Mouse (Mus musculus) hindbrain, embryonic 16.5 days (tissue): Measurements from ENCODE around the gene B230307C23Rik. TPM values are rescaled to one million over a fixed set of nuclear protein-coding genes. Genes with fewer than 3 reads are reported as not detected.

Experiments
- ATAC-seq: fragments of 200-750 bp; cut with Nextera tagmentation; 2 replicates; pipeline ENCODE4 v1.8.0; 2017; ENCODE audit warnings: moderate TSS enrichment, moderate library complexity
- H3K27ac ChIP-seq: fragments of 300-500 bp; sonication (generic); 2 replicates; pipeline ENCODE4 v1.5.1; 2014; ENCODE audit warnings: low read depth, mild to moderate bottlenecking, control low read depth, low read length, moderate library complexity
- H3K27me3 ChIP-seq: fragments of 300-500 bp; sonication (generic); replicated peaks from 2 replicates; pipeline ENCODE4 v1.6.1; 2014; ENCODE audit warnings: low read length; ENCODE audit not compliant: control insufficient read depth, insufficient read depth
- H3K36me3 ChIP-seq: fragments of 300-500 bp; sonication (generic); 2 replicates; pipeline ENCODE4 v1.6.1; 2014; ENCODE audit warnings: mild to moderate bottlenecking, low read length, moderate library complexity, mixed read lengths; ENCODE audit not compliant: control insufficient read depth, insufficient read depth
- H3K4me1 ChIP-seq: fragments of 300-500 bp; sonication (generic); 2 replicates; pipeline ENCODE4 v1.6.1; 2014; ENCODE audit warnings: low read depth, low read length; ENCODE audit not compliant: control insufficient read depth, insufficient read depth
- H3K4me2 ChIP-seq: fragments of 300-500 bp; sonication (generic); 2 replicates; pipeline ENCODE4 v1.6.1; 2014; ENCODE audit warnings: mild to moderate bottlenecking, low read length, control low read depth, moderate library complexity
- H3K4me3 ChIP-seq: fragments of 300-500 bp; sonication (generic); 2 replicates; pipeline ENCODE4 v1.5.1; 2014; ENCODE audit warnings: mild to moderate bottlenecking, low read length, control low read depth, moderate library complexity
- H3K9ac ChIP-seq: fragments of 300-500 bp; sonication (generic); 2 replicates; pipeline ENCODE4 v1.6.1; 2014; ENCODE audit warnings: low read depth, mild to moderate bottlenecking, control low read depth, low read length, moderate library complexity
- H3K9me3 ChIP-seq: fragments of 300-500 bp; sonication (generic); 2 replicates; pipeline ENCODE4 v1.6.1; 2014; ENCODE audit warnings: mild to moderate bottlenecking, low read length, moderate library complexity; ENCODE audit not compliant: control insufficient read depth
- WGBS: fragments of 180-500 bp; shearing (Covaris S2); extraction: QIAGEN DNeasy Blood & Tissue Kit; methylation state at CpG from one replicate; pipeline ENCODE4 v1.1.7; 2014; 5-methylcytosine and 5-hydroxymethylcytosine counted together
- polyA plus RNA-seq: library from polyadenylated mRNA; unstranded; fragments of >200 nt; fragmentation: Nextera tagmentation; extraction: Ambion mirVana; gene quantifications from 2 replicates; pipeline ENCODE4 v1.2.1, GENCODE M21; 2015

Gene B230307C23Rik
- polyA plus RNA-seq, 1 experiment from 2014 or later, result 14.6 TPM

DNA sequence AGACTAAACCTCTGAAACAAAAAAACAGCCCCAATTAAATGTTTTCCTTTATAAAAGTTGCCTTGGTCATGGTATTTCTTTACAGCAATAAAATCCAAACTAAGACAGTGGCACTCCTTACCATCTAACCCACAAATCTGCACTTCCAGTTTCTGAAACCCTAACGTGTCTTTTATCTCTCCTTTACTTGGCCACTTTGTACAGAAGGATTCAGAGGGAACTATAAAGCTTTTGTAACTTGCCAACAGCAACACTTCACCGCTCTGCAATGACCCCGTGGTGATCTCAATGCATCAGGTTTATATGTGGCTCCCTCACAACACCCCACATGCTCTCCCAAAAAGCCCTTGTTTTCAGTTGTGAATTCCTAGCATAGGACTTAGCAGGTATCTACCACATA, 36.8 kb upstream of the B230307C23Rik start:
- WGBS, result 89% methylated on average over 3 of the region's 3 CpGs
- Histone ChIP-seq H3K9ac (no peak overlapping the region), H3K4me1 (peaks cover 8% of the 10 kb centered on the region), H3K4me2 (no peak overlapping the region), H3K4me3 (no peak overlapping the region), H3K36me3 (peaks cover 3% of the 10 kb centered on the region; the same call in 1 of the 2 replicates), H3K9me3 (no peaks in the 10 kb centered on the region), H3K27me3 (no peaks in the 10 kb centered on the region), H3K27ac (no peak overlapping the region)
- ATAC-seq, result no peak

DNA sequence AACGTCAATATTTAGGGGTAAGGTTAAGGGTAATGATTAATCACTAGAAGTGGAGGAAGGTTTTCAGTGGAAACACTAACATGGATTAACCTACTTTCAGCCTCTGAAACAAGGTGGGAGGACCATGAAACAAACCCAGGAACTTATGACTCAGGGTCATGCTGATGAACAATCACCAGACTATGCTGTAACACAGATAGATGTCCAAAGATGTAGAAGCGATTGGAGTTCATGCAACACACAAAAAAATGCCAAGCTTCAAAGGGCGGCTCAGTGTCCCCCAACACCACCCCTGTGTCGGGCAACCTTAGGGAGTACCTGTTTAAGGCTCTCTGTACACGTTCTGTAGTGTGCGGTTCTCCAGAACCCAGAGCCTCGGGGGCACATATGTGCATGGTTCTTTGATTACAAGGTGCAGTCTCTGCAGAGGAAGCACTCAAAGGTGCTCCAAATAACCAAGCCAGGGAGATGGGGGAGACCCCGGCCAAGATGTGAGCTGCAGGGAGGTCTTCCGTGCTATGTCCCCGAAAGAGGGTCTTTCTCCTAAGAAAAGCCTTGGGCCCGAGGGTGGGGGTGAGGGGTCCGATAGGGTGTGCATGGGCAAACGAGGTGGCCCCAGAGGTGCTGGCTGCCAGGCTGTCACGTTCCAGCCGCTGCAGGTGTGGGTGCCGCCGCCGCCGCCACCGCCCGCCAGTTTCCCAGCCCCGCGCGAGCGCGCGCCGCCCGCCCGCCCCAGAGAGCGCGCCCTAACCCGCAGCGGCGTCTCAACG, 35.5 kb upstream of the B230307C23Rik start:
- ATAC-seq, result peak; percentile 54
- Histone ChIP-seq H3K9me3 (no peaks in the 10 kb centered on the region), H3K27ac (peak overlapping the region; percentile 96), H3K4me2 (peak overlapping the region; percentile 92), H3K4me1 (peaks cover 8% of the 10 kb centered on the region), H3K27me3 (no peaks in the 10 kb centered on the region), H3K9ac (peak overlapping the region; percentile 99), H3K36me3 (no peaks in the 10 kb centered on the region), H3K4me3 (peak overlapping the region; percentile 92)
- WGBS, result 25% methylated on average over 13 of the region's 36 CpGs

DNA sequence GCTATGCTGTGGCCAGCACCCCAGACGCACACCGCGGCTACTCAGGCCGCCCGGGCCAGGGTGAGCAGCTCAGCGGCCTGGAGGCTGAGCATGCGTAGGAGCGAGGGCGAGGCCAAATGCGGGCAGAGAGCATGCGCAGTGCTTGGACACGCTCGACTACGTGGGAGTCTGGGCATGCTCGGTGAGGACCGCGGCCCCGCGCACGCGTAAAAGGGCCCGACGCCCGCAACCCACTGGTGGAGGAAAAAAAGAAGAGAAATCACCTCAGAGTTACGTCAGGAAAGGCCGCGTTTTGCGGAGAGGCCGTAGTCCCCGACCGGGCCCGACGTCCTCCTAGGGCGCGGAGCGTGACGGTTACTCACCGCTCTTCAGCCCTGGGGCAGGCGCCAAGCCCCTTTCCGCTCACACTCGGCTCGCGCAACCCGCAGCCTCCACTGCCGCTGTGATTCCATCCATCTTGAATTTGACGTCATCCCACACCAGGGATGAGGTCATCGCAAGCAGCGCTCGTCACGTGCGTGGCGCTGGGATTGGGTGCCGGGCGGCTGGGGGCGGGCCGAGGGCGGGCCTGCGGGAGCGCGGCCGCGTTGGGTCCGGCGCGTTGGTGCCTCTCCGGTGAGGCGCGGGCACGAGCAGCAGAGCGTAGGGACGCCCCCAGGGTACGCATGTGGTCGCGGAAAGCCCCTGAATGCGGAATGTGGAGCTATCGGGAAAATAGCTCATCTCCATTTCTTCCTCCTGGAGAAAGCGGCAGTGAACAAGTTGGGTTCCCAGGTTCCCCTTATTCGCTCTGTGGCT, 34.8 kb upstream of the B230307C23Rik start, which contains the start of the genes C2cd2 and Zbtb21:
TSS of gene C2cd2 (minus strand) at position 448 of the 798 bp plus-strand sequence.
TSS of gene Zbtb21 (minus strand) at position 472 of the 798 bp plus-strand sequence.
- Histone ChIP-seq H3K9me3 (no peaks in the 10 kb centered on the region), H3K27me3 (no peaks in the 10 kb centered on the region), H3K36me3 (no peaks in the 10 kb centered on the region), H3K9ac (peak within 1 kb of the TSS; percentile 99), H3K4me1 (peaks cover 8% of the 10 kb centered on the region), H3K4me3 (peak within 1 kb of the TSS; percentile 92), H3K27ac (peak within 1 kb of the TSS; percentile 96), H3K4me2 (peak within 1 kb of the TSS; percentile 92)
- peak; percentile 98 for ATAC-seq
- under 1% methylated on average over 78 of the region's 78 CpGs for WGBS

DNA sequence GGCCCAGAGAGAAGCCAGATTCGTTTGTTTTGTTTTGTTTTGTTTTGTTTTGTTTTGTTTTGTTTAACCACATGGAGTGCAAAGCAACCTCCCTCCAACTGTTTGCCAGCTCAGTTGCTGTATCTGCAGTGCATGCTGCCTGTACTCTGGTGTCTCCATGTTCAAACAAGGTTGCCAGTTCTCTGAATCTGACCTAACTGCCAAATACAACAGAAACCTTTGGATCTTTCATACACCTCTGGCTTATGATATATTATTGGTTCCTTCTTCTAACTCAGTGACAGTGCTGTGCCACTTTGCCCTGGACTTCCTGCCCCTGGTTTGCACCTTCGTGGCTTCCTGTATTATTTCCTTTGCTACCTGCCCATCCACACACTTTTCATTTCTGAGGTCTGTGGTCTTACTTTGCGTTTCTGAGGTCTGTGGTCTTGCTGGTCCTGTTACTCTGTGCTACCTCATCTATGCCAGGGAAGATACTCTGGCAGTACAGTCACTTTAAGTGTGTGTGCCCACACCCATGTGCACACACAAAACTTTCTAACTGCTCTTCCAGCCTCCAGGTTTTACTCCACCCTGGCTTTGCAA, 33.1 kb upstream of the B230307C23Rik start:
- H3K36me3 ChIP-seq, result no peaks in the 10 kb centered on the region
- no peaks in the 10 kb centered on the region for H3K9me3 ChIP-seq
- H3K4me1 ChIP-seq, result peaks cover 8% of the 10 kb centered on the region
- H3K4me3 ChIP-seq, result no peak overlapping the region
- no peak overlapping the region for H3K4me2 ChIP-seq
- H3K9ac ChIP-seq, result no peak overlapping the region
- 88% methylated on average over 3 of the region's 3 CpGs for whole genome bisulfite sequencing
- H3K27me3 ChIP-seq, result no peaks in the 10 kb centered on the region
- no peak for ATAC-seq
- no peak overlapping the region for H3K27ac ChIP-seq

DNA sequence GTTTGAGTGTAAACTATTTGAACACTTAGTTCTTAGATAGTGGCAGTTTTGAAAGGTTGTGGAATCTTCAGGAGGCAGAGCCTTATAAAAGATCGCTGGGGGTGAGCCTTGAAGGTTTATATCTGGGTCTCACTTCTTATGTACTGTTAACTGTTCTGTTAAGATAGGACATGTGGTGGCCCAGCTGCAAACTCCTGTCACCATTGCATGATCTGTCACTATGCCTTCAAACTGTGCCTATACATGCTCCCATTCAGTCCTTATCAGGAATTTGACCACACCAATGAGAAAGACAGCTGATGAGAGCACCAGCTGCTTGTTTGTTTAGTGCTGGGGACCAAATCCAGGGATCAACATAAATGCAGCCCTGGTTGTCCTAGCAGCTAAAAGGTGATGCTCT, 19.8 kb upstream of the B230307C23Rik start:
- Histone ChIP-seq H3K36me3 (no peaks in the 10 kb centered on the region), H3K9ac (no peak overlapping the region), H3K4me1 (no peaks in the 10 kb centered on the region), H3K4me2 (no peak overlapping the region), H3K27me3 (no peaks in the 10 kb centered on the region), H3K4me3 (no peak overlapping the region), H3K9me3 (no peaks in the 10 kb centered on the region), H3K27ac (no peak overlapping the region)
- WGBS, result 84% methylated on average over 1 of the region's 1 CpGs
- no peak for ATAC-seq

DNA sequence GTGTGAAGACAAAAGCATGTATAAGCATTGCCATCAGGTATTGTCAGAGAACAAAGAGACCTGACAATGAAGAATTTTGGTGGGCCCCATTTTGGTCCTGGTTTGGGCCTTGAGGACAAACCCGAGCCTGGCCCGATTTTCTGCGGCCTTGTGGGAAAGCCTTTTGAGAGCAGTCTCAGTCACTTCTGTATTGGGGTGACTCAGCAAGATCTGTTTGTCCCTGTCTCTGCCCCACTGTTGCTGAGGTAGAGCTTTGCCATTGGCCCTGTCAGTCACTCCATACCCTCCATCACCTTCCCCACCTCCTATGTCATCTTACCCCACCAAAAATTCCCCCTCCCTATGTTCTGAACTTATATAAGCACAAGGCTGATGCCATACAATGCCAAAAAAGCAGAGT, 19.4 kb upstream of the B230307C23Rik start:
- WGBS, result 92% methylated on average over 3 of the region's 3 CpGs
- Histone ChIP-seq H3K4me1 (no peaks in the 10 kb centered on the region), H3K9me3 (no peaks in the 10 kb centered on the region), H3K4me3 (no peak overlapping the region), H3K9ac (no peak overlapping the region), H3K27me3 (no peaks in the 10 kb centered on the region), H3K4me2 (no peak overlapping the region), H3K36me3 (no peaks in the 10 kb centered on the region), H3K27ac (no peak overlapping the region)
- ATAC-seq, result no peak

DNA sequence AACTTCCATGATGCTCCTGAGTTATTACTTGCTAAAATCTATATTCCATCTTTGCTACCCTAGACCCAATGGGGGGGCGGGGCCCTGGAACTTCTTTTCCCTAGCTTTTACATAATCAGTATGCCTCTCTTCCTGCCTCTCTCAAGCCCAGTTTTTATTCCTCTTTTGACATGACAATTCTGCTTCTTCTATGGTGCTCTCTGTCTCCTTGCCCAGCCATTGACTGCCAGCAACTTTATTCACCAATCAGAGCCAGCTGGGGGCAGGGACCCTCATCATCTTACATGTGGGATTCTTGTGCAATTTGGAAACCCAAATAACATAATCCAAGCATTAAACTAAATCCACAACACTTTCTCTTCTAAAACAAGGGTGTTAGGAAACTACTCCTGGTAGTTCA, 15.8 kb upstream of the B230307C23Rik start:
- no peaks in the 10 kb centered on the region for H3K9me3 ChIP-seq
- no peak overlapping the region for H3K27ac ChIP-seq
- no peak for ATAC-seq
- H3K4me1 ChIP-seq, result no peaks in the 10 kb centered on the region
- WGBS, result 93% methylated on average over 1 of the region's 1 CpGs
- H3K9ac ChIP-seq, result no peak overlapping the region
- no peaks in the 10 kb centered on the region for H3K36me3 ChIP-seq
- no peaks in the 10 kb centered on the region for H3K27me3 ChIP-seq
- no peak overlapping the region for H3K4me2 ChIP-seq
- no peak overlapping the region for H3K4me3 ChIP-seq

DNA sequence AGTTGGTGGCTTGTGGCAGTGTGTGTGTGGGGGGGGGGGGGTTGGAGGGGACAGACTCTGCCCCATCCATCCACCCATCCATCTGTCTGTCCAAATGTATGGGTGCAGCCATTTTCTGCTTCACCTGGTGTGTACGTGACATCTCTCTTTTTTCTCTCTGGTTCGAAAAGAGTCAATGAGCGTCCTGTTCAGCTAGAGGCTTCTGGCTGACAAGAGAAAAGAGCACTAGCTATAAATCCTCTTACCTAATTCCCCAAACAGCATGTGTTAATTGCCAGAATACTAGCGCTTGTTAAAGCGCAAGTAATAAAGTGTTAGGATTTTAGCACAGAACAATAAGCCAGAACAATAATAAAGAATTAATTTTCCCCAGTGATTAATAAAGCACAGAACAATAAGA, 12.5 kb upstream of the B230307C23Rik start:
- H3K36me3 ChIP-seq, result no peaks in the 10 kb centered on the region
- H3K4me1 ChIP-seq, result no peaks in the 10 kb centered on the region
- ATAC-seq, result no peak
- H3K27ac ChIP-seq, result no peak overlapping the region
- no peak overlapping the region for H3K4me3 ChIP-seq
- no peaks in the 10 kb centered on the region for H3K27me3 ChIP-seq
- H3K9ac ChIP-seq, result no peak overlapping the region
- no peaks in the 10 kb centered on the region for H3K9me3 ChIP-seq
- no peak overlapping the region for H3K4me2 ChIP-seq
- 55% methylated on average over 5 of the region's 5 CpGs for WGBS

DNA sequence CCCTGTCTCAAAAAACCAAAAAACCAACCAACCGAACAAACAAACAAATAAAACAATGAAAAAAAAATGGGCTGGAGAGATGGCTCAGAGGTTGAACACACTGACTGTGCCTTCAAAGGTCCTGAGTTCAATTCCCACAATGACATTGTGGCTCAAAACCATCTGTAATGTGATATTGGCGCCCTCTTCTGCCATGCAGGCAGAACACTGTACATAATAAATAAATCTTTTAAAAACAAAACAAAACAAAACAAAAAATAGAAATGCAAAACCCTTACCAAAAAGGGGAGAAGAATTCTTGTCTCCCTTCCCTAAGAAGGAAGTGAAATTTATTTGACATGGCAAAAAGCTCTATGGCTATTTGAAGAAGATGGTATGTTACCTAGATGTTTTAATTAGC, 5.6 kb upstream of the B230307C23Rik start:
- Histone ChIP-seq H3K27ac (no peak overlapping the region), H3K4me2 (no peak overlapping the region), H3K36me3 (no peaks in the 10 kb centered on the region), H3K9ac (no peak overlapping the region), H3K9me3 (no peaks in the 10 kb centered on the region), H3K4me1 (peaks cover 6% of the 10 kb centered on the region), H3K4me3 (no peak overlapping the region), H3K27me3 (no peaks in the 10 kb centered on the region)
- ATAC-seq, result no peak
- 81% methylated on average over 2 of the region's 2 CpGs for WGBS
